Mouse (Mus musculus): ENCODE data around the gene Hsd3b5. TPM values are rescaled to one million over a fixed set of nuclear protein-coding genes. Genes with fewer than 3 reads are reported as not detected.
"Not testable (repeated sequence)": the region's sequence is repeated elsewhere in the genome, so short reads cannot be mapped to it uniquely, and the experiment has no call there.

The Hsd3b5 gene
- polyA plus RNA-seq, 1 experiment from 2014 or later, result not detected

GRCm38 (mm10) chr3:98613963-98614362 lies 16.1 kb downstream of the Hsd3b5 start:
- Histone ChIP-seq H3K9me3 (ENCODE audit: control insufficient read depth, low read length) (no peaks in the 10 kb centered on the region), H3K9ac (ENCODE audit: low read length) (no peak overlapping the region), H3K27me3 (ENCODE audit: control insufficient read depth, insufficient read depth, low read length) (no peaks in the 10 kb centered on the region), H3K36me3 (ENCODE audit: control insufficient read depth, insufficient read depth, low read length) (no peaks in the 10 kb centered on the region), H3K27ac (replicated peaks) (no peak overlapping the region), H3K4me3 (ENCODE audit: low read depth, low read length) (no peak overlapping the region), H3K4me2 (replicated peaks; ENCODE audit: low read depth) (no peak overlapping the region), H3K4me1 (replicated peaks; ENCODE audit: control insufficient read depth, insufficient read depth) (no peaks in the 10 kb centered on the region)
- ATAC-seq (ENCODE audit: low FRiP score, low TSS enrichment) (no peak), DNase-seq (ENCODE audit: low spot score) (no peak)
- TF ChIP-seq CTCF (IDR thresholded peaks at IDR 0.05; ENCODE audit: low read depth), result no peak
- TF ChIP-seq EP300 (optimal IDR thresholded peaks at IDR 0.05), result no peak

- not testable (repeated sequence) for H3K36me3 ChIP-seq (ENCODE audit: control insufficient read depth, insufficient read depth, low read length); ATAC-seq (ENCODE audit: low FRiP score, low TSS enrichment); H3K27ac ChIP-seq (replicated peaks); H3K4me3 ChIP-seq (ENCODE audit: low read depth, low read length); H3K9me3 ChIP-seq (ENCODE audit: control insufficient read depth, low read length); H3K9ac ChIP-seq (ENCODE audit: low read length); H3K27me3 ChIP-seq (ENCODE audit: control insufficient read depth, insufficient read depth, low read length); H3K4me2 ChIP-seq (replicated peaks; ENCODE audit: low read depth); DNase-seq (ENCODE audit: low spot score); H3K4me1 ChIP-seq (replicated peaks; ENCODE audit: control insufficient read depth, insufficient read depth)
Measured at GRCm38 (mm10) chr3:98613540-98613939, 16.5 kb downstream of the Hsd3b5 start.

- no peak within 1 kb of the TSS for H3K9ac ChIP-seq (ENCODE audit: low read length)
- no peaks in the 10 kb centered on the region for H3K27me3 ChIP-seq (ENCODE audit: control insufficient read depth, insufficient read depth, low read length)
- no peak within 1 kb of the TSS for H3K4me3 ChIP-seq (ENCODE audit: low read depth, low read length)
- ATAC-seq (ENCODE audit: low FRiP score, low TSS enrichment) (no peak), DNase-seq (ENCODE audit: low spot score) (no peak)
- no peaks in the 10 kb centered on the region for H3K4me1 ChIP-seq (replicated peaks; ENCODE audit: control insufficient read depth, insufficient read depth)
- no peaks in the 10 kb centered on the region for H3K36me3 ChIP-seq (ENCODE audit: control insufficient read depth, insufficient read depth, low read length)
- no peak within 1 kb of the TSS for H3K27ac ChIP-seq (replicated peaks)
- no peaks in the 10 kb centered on the region for H3K9me3 ChIP-seq (ENCODE audit: control insufficient read depth, low read length)
- TF ChIP-seq EP300 (optimal IDR thresholded peaks at IDR 0.05), result no peak
- no peak for TF ChIP-seq CTCF (IDR thresholded peaks at IDR 0.05; ENCODE audit: low read depth)
- H3K4me2 ChIP-seq (replicated peaks; ENCODE audit: low read depth), result no peak within 1 kb of the TSS
Measured at GRCm38 (mm10) chr3:98588707-98589106, 41.3 kb downstream of the Hsd3b5 start, which contains the start of gene Gm10681. Gm10681 (minus strand) TSS chr3:98588807.

- 61% methylated on average over 2 of the region's 2 CpGs for WGBS
- no peaks in the 10 kb centered on the region for H3K4me1 ChIP-seq (replicated peaks; ENCODE audit: control insufficient read depth, insufficient read depth)
- DNase-seq (ENCODE audit: low spot score) (no peak), ATAC-seq (ENCODE audit: low FRiP score, low TSS enrichment) (no peak)
- H3K9me3 ChIP-seq (ENCODE audit: control insufficient read depth, low read length), result no peaks in the 10 kb centered on the region
- H3K9ac ChIP-seq (ENCODE audit: low read length), result no peak overlapping the region
- no peak overlapping the region for H3K4me3 ChIP-seq (ENCODE audit: low read depth, low read length)
- no peaks in the 10 kb centered on the region for H3K36me3 ChIP-seq (ENCODE audit: control insufficient read depth, insufficient read depth, low read length)
- no peaks in the 10 kb centered on the region for H3K27me3 ChIP-seq (ENCODE audit: control insufficient read depth, insufficient read depth, low read length)
- TF ChIP-seq CTCF (IDR thresholded peaks at IDR 0.05; ENCODE audit: low read depth), result no peak
- TF ChIP-seq EP300 (optimal IDR thresholded peaks at IDR 0.05), result no peak
- H3K27ac ChIP-seq (replicated peaks), result no peak overlapping the region
- H3K4me2 ChIP-seq (replicated peaks; ENCODE audit: low read depth), result no peak overlapping the region
Measured at GRCm38 (mm10) chr3:98587721-98588120, 42.3 kb downstream of the Hsd3b5 start.

- not testable (repeated sequence) for ATAC-seq (ENCODE audit: low FRiP score, low TSS enrichment); DNase-seq (ENCODE audit: low spot score)
Measured at GRCm38 (mm10) chr3:98582622-98583021, 47.4 kb downstream of the Hsd3b5 start.

GRCm38 (mm10) chr3:98582202-98582601 lies 47.9 kb downstream of the Hsd3b5 start:
- not testable (repeated sequence) for H3K27me3 ChIP-seq (ENCODE audit: control insufficient read depth, insufficient read depth, low read length); H3K4me3 ChIP-seq (ENCODE audit: low read depth, low read length); DNase-seq (ENCODE audit: low spot score); H3K4me2 ChIP-seq (replicated peaks; ENCODE audit: low read depth); ATAC-seq (ENCODE audit: low FRiP score, low TSS enrichment); H3K9me3 ChIP-seq (ENCODE audit: control insufficient read depth, low read length); H3K4me1 ChIP-seq (replicated peaks; ENCODE audit: control insufficient read depth, insufficient read depth); H3K9ac ChIP-seq (ENCODE audit: low read length); H3K36me3 ChIP-seq (ENCODE audit: control insufficient read depth, insufficient read depth, low read length); H3K27ac ChIP-seq (replicated peaks)
- no CpG with 5 or more reads among the region's 1 CpGs for WGBS

More at GRCm38 (mm10) chr3:98582622-98583021, 47.4 kb downstream of the Hsd3b5 start:
- H3K4me1 ChIP-seq (replicated peaks; ENCODE audit: control insufficient read depth, insufficient read depth); H3K36me3 ChIP-seq (ENCODE audit: control insufficient read depth, insufficient read depth, low read length); H3K4me3 ChIP-seq (ENCODE audit: low read depth, low read length); H3K4me2 ChIP-seq (replicated peaks; ENCODE audit: low read depth); H3K9me3 ChIP-seq (ENCODE audit: control insufficient read depth, low read length); H3K9ac ChIP-seq (ENCODE audit: low read length); H3K27ac ChIP-seq (replicated peaks); H3K27me3 ChIP-seq (ENCODE audit: control insufficient read depth, insufficient read depth, low read length): not testable (repeated sequence)

GRCm38 (mm10) chr3:98581024-98581423 lies 49.0 kb downstream of the Hsd3b5 start:
- H3K9ac ChIP-seq (ENCODE audit: low read length); ATAC-seq (ENCODE audit: low FRiP score, low TSS enrichment); DNase-seq (ENCODE audit: low spot score); H3K27me3 ChIP-seq (ENCODE audit: control insufficient read depth, insufficient read depth, low read length); H3K4me3 ChIP-seq (ENCODE audit: low read depth, low read length); H3K27ac ChIP-seq (replicated peaks); H3K4me2 ChIP-seq (replicated peaks; ENCODE audit: low read depth); H3K36me3 ChIP-seq (ENCODE audit: control insufficient read depth, insufficient read depth, low read length); H3K4me1 ChIP-seq (replicated peaks; ENCODE audit: control insufficient read depth, insufficient read depth); H3K9me3 ChIP-seq (ENCODE audit: control insufficient read depth, low read length): not testable (repeated sequence)
- 80% methylated on average over 1 of the region's 1 CpGs for WGBS

Other genes with a start within 250 kb of the Hsd3b5 start
- 1.6 and 2.1 TPM in 2 replicates for gene Zfp697, start 247.8 kb downstream of the Hsd3b5 start, polyA plus RNA-seq (2015; fragmentation: Nextera tagmentation; extraction: Ambion mirVana)
- not detected in 2 replicates for gene Gm4450, start 173.1 kb downstream of the Hsd3b5 start, polyA plus RNA-seq (2015; fragmentation: Nextera tagmentation; extraction: Ambion mirVana)
- not detected in 2 replicates for gene Hsd3b4, start 119.7 kb downstream of the Hsd3b5 start, polyA plus RNA-seq (2015; fragmentation: Nextera tagmentation; extraction: Ambion mirVana)
- not detected in 2 replicates for gene Gm10681, start 41.4 kb downstream of the Hsd3b5 start, polyA plus RNA-seq (2015; fragmentation: Nextera tagmentation; extraction: Ambion mirVana)
- gene Hsd3b2, start 94.3 kb upstream of the Hsd3b5 start, polyA plus RNA-seq (2015; fragmentation: Nextera tagmentation; extraction: Ambion mirVana), result not detected in 2 replicates
- 0.12 and 0.29 TPM in 2 replicates for gene Hsd3b3, start 132.9 kb upstream of the Hsd3b5 start, polyA plus RNA-seq (2015; fragmentation: Nextera tagmentation; extraction: Ambion mirVana)
- 0.15 TPM in 1 of 2 replicates, not detected in the other for gene Hsd3b6, start 184.2 kb upstream of the Hsd3b5 start, polyA plus RNA-seq (2015; fragmentation: Nextera tagmentation; extraction: Ambion mirVana)
- gene Hsd3b1, start 229.5 kb upstream of the Hsd3b5 start, polyA plus RNA-seq (2015; fragmentation: Nextera tagmentation; extraction: Ambion mirVana), result 1.6 TPM in 2 replicates

Measured in stomach, postnatal 0 days (tissue).